Mouse (Mus musculus): ENCODE measurements around the gene Nrcam. TPM values are rescaled to one million over a fixed set of nuclear protein-coding genes. Genes with fewer than 3 reads are reported as not detected.

Nrcam gene
- total RNA-seq, 2 experiments from 2014 or later, result 0.15 TPM; not detected in 1

DNA sequence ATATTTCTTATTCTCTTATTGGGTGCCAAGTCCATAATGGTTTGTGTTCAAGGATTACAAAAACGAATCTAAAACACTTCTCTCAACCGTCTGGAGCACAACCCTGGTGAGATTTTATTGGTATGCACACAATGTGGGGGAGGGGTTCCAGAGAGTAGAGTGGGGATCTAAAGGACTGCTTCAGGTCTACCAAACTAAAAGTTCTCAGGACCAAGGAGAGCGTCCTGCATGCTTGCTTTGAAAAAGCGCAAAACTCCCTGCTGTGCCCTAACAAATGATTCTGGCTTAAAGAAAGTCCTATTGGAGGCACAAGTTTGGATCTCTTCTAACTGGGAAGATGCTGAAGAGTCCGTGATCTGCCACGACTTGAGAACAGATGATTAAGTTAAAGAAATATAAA is 96.4 kb downstream of the Nrcam start:
- ATAC-seq (replicated peaks; ENCODE audit: low FRiP score, poor library complexity, severe bottlenecking), result no peak

DNA sequence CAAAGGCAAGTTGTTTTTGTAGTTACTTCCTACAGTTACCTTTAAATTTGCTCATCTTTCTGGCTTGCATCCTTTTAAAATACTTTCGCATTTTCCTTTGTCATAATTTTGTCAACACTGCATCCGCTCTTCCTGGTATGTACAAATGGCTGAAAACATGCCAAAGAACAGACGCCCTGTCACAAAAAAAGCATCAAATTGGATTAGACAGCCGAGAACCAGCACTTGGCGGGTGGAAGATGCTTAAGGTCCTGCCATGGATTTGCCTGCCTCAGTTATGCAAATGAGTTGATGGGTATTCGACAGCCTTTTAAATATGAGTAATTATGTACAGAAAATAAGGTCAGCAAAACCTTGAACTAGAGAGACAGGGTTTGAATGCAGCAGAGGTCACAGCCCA is 101.7 kb downstream of the Nrcam start:
- no peak for ATAC-seq (replicated peaks; ENCODE audit: low FRiP score, poor library complexity, severe bottlenecking)

DNA sequence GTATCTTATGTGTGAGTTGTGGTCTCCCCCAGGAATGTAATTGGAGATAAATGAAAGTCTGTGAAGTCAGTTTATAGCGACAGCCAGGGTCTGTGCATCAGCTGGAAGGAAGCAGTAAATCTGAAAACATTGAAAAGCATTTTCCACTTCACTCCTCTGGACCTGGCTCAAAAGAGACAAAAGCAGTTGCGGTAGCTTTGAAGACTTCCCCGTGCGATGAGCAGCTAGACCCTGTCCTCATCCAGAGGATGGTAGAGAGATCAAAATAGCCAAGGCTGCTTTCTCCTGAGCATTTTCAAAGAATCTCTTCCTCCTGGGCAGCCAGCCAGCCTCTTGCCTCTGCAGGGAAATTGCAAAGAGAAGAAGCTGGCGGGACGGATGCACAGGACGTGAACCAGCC is 102.3 kb downstream of the Nrcam start:
- no peak for ATAC-seq (replicated peaks; ENCODE audit: low FRiP score, poor library complexity, severe bottlenecking)

DNA sequence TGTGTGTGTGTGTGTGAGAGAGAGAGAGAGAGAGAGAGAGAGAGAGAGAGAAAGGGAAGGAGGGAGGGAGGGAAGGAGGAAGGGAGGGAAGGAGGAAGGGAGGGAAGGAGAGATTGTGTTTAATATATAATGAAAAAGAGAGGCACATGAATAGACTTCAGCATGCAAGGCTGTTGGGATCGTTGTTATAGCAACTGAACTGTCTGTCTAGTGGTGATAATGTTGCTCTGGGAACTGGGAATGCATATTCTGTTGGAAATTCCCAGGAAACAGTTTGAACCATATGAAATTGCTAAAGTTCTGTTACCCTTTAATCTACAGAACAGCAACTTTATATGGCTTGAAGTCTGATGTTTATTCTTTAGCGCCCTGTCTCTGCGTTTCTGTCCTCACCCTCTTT is 104.0 kb downstream of the Nrcam start:
- no peak for ATAC-seq (replicated peaks; ENCODE audit: low FRiP score, poor library complexity, severe bottlenecking)

DNA sequence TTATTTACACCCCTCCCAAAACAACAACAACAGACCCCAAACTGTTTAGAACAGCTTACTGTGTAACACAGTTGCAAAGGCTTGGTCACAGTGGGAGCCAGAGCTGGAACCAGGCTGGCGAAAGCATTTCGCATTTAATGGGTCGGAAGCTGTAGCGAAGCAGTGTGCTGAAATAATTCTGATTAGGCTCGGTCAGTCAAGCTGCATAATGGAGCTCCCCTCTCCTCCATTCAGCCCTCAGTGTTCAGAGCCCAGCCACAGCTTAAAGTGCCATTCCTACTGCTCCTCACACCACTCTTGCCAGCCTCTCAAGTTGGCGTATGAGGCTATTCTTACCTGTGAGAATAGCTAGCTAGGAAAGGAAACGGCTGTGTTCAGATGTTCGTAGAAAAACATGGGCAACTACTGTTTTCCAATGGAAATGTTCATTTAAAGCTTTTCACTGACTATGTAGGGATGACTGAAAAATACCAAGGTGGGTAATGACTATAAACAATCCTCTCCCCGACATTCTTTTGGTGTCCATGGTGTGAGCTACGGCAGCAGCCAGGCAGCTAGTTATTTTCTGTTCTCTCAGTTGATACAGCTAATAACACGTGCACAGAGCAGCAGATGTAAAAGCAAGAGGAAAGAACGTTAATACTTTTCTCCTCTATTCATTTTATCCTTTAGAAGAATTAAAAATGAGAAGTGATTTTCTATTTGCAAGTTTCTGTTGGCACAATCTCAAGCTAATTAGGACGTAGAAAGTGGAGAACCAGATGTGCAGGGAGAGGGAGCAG is 108.6 kb downstream of the Nrcam start:
- ATAC-seq (replicated peaks; ENCODE audit: low FRiP score, poor library complexity, severe bottlenecking), result no peak

DNA sequence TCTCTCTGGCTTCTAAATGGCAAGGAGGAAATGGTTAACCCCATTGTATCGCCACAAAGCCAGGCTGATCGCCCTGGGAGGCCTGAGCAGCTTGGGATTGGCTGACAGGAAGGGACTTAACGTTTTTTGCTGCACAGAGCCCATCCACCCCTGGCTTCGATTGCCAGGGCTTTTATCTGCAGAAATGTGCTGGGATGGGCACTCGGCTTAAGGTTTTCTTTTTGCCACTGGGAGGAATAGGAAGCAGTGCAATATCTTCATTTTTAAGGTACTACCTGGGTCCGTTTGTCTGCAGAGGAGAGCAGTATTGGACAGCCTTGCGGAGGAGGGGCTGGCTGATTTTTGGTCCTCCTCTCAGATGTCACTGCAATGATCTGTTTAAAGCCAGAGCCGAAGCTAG is 110.2 kb downstream of the Nrcam start:
- ATAC-seq (replicated peaks; ENCODE audit: low FRiP score, poor library complexity, severe bottlenecking), result no peak

DNA sequence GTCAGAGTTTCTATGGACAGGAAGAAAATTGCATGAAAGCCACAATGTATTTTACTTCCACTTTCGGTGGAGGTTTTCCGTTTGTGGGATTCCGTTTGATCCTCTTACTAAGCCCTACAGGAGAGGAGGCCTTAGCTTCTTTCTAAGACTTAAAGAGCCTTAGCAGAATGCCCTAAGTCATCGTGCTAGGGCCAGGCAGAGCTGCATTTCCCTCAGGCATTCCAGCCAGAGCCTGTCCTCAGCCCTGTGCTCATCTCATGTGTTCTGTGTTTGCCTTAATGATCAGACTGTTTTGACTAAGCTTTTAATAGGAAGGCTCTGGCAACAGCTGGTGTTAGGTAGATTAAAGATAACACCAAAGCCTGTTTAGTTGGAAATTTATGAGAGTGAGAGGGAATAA is 111.5 kb downstream of the Nrcam start:
- no peak for ATAC-seq (replicated peaks; ENCODE audit: low FRiP score, poor library complexity, severe bottlenecking)

DNA sequence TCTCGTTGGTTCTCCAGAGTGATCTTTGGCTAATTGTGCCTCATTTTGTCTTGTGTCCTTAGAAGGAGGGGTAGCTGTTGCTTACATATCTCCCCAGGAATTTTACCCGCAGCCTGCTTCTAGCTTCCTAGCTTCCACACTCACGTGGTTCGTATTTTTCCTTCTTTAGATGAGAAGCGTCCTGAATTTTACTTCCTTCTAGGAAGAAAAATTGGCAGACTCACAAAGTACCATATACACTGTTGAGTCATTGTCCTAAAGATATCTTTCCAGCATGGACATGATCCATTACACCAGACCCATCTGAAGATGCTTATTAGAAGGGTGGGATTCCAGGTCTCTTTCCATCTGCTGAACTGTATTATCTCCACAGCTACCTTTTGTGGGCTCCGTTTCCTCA is 122.2 kb downstream of the Nrcam start:
- no peak for ATAC-seq (replicated peaks; ENCODE audit: low FRiP score, poor library complexity, severe bottlenecking)

DNA sequence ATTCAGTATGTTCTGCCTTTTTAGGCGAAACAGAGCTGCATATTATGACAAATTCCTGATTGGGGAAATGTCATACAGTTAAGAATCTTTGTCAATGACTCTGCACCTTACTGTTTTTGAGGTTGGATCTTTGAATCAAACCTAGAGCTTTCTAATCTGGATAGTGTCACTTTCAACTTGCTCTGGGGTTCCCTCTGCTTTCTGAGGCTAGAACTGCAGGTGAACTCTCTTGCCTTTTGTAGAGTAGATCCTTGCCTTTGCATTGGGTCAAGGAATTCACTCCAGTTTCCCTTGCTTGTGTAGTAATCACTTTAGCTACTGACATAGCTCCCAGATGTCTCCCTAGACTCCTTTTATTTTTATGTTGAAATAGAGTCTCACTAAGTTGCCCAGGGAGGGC is 123.1 kb downstream of the Nrcam start:
- ATAC-seq (replicated peaks; ENCODE audit: low FRiP score, poor library complexity, severe bottlenecking), result no peak

DNA sequence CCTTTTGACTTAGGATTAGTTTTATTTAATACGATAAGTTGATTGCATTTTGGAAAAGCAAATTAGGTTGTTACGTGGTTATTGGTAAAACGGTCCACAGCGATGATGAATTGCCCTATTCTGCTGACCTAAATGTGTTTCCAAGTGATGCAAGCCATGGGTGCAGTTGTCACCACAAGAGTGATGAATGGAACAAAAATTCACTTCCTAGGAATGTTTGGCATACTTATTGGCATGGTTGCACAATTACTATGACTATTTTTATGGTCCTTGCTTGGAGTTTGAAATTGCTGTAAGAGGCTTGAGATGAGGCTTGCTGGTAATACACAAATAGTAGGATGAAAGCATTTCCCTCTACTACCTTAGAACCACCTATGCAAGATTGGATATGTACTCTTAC is 125.1 kb downstream of the Nrcam start:
- no peak for ATAC-seq (replicated peaks; ENCODE audit: low FRiP score, poor library complexity, severe bottlenecking)

DNA sequence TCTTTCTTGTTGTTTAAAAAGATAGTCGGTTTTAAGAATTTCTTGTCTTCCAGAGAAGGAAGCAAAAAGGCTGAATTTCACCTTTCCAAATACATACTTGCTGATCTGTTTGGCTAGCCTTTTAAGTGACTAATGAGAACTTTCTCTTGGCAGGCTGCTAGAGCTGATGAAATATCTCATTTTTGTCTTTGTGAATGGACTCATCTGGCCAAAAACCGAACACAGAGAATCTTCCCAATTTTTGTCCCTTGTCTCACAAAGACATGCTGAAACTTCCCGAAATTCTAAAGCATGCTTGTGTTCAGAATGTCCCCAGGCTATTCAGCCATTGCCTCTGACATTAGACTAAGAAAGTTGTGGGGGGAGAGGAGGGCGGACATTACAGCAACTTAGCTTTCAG is 129.3 kb downstream of the Nrcam start:
- no peak for ATAC-seq (replicated peaks; ENCODE audit: low FRiP score, poor library complexity, severe bottlenecking)

DNA sequence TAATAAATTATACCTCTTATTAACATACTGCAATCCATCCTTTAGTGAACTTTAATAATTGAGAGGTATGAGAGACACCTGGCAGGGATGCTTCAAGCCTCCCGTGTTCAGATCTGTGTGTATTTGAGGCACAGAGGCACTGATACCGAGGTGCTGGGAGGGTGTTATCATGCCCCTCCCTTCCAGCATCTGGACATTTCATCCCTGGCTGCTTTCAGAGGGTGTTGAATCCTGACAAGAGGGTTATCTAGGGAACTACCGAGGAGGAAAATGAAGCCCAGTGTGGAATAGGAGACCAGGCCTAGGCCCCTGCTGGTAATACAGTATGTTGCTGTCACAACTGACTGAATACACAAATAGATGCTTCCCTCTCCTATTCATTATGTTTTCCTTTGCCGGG is 133.8 kb downstream of the Nrcam start:
- no peak for ATAC-seq (replicated peaks; ENCODE audit: low FRiP score, poor library complexity, severe bottlenecking)

DNA sequence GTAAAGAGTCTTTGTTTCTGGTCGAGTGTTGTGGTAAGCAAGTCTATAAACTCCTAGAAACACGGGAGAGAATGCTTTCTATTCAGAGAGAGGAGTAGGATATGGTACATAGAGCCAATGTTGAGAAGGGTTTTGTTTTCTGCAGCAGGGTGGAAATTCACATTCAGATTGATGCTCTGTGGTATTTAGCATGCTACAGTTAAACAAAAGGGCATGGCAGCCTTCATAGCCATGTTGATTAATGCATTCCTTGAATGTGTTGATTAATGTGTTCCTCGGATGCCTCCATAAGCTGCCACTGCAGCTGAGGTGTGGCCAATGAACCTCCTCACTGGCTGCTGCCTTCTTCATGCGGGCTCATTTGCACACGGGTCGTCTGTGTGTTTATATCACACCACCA is 134.3 kb downstream of the Nrcam start:
- no peak for ATAC-seq (replicated peaks; ENCODE audit: low FRiP score, poor library complexity, severe bottlenecking)

DNA sequence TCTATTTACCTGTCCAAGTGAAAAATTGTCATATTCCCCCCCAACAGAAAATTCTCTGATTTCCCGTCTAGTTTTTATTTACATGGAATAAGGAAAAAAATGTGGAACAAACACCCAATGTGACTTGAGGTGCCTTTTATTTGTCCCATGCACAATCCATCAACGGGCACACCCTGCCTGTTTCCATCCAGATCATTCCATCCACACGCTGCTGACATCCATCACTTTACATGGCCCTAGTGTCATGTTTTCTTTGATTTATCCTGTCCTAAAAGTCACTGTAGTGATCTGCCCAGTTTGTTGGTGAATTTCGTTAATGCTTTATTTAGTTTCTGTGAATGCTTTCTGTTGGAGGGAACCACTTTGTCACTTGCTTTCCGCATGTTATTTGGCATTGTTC is 142.4 kb downstream of the Nrcam start:
- ATAC-seq (replicated peaks; ENCODE audit: low FRiP score, poor library complexity, severe bottlenecking), result no peak

DNA sequence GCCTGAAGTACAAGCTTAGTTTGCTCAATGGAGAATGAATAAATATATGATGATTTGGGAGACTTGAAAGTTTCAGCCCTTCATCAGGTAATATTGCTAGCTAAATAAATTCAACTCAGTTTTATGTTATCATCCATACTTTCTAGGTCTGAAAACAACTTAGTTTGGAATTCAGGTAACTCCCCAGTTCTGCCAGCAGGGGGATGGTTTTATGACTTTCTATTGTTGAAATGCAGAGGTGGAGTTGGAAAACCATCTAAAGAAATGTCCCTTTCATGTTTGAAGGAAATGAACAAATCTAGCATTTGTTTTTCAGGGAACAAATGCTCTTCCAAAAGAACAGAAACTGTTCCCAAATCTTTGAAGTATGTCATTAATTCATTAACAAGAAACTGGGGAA is 146.7 kb downstream of the Nrcam start:
- no peak for ATAC-seq (replicated peaks; ENCODE audit: low FRiP score, poor library complexity, severe bottlenecking)

DNA sequence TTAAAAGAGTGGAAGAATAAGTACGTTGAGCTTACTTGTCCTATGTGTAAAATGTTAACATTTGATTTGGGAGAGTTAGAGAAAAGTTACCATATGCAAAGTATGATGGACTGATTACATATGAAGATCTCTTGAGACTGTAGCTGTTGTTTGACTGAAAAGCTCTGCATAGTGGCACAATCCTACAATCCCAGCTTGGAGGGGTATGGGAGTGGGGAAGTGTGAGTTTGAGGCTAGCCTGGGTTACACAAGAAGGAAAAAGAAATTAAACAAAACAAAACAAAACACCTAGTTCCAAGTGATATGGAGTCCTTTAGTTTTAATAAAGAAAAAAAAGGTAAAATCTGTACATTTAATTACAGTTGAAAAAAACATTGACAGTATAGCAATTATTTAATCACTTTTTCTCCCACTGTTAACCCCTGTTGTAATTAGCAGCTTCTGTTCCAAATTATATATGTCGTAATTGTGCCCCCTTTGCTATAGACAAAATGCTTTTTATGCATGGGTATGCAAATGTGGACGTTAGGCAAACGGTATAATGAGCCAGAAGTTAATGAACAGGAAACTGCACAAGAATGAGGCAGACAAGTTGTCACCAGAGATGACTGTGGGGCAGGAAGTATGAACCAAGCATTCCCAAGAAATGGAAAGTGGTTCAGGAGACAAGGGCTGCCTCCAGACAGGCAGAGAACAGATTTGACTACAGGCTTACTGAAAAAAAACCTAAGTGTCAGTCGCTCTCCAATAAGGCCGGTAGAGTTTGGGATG is 150.8 kb downstream of the Nrcam start:
- no peak for ATAC-seq (replicated peaks; ENCODE audit: low FRiP score, poor library complexity, severe bottlenecking)

DNA sequence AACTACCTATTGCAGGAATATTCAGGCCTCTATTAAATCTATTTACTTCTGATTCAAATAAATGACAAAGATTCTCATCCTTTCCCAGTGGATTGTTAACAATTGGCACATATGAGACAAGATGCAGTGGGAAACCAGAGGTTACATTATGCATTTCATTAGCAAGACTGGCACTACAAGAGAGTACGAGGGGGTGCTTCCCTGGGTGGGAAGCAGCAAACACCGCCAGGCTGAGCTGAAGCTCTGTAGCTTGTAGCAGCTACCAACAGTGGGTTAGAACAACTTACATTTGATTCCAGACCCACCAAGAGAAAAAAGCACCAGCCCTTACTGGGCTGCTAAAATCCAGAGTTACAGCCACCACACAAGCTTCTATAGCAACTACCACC is 151.3 kb downstream of the Nrcam start:
- no peak for ATAC-seq (replicated peaks; ENCODE audit: low FRiP score, poor library complexity, severe bottlenecking)

DNA sequence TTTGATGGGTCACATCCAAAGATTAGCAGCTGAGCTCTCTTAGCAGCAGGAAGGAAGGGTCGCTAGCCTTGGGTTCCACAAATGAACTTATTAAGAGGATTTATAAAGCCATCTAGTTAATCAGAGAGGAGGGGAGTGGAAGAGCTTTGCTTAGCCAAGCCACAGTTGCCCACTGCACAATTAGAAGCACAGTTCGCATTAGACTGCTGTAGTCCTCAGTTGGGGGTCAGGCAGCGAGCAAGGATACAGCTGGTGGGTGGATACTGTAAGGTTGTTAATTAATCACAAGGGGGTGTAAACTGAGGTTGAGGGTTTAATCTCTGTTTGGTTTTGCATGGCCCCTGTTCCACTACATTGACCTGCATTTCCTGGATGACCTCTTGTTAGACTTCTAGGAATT is 152.7 kb downstream of the Nrcam start:
- no peak for ATAC-seq (replicated peaks; ENCODE audit: low FRiP score, poor library complexity, severe bottlenecking)

DNA sequence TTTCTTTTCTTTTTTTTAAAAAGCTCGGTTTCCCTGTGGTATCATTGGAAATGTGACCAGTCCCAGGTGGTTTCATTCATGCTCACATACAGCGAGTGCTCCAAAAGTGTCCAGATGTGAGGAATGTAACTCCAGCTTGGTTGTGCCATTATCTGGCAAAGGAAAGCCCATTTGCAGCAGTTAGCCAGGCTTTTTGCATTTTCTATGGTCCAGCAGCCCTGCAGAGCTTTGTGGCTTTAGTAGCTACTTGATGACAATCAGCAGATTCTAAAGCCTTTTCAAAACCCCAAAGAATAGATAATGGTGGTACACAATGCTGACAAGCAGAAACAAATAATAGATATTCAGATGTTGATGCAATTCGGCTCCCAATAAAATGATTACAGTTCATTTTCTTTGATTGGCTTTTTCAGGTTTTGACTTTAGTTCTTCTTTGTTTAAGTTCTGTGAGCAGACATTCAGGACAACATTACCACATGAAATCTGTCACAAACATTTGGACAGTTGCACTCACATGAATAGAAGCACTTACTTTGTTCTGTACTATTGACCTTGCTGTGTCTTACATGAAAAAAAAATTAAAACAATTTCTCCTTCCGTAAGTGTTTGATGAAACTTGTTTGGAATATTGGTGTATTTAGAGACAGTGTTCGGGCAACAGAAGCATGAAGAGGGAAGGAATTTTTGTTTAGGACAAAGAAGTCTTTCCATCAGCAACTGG is 164.2 kb downstream of the Nrcam start:
- no peak for ATAC-seq (replicated peaks; ENCODE audit: low FRiP score, poor library complexity, severe bottlenecking)

DNA sequence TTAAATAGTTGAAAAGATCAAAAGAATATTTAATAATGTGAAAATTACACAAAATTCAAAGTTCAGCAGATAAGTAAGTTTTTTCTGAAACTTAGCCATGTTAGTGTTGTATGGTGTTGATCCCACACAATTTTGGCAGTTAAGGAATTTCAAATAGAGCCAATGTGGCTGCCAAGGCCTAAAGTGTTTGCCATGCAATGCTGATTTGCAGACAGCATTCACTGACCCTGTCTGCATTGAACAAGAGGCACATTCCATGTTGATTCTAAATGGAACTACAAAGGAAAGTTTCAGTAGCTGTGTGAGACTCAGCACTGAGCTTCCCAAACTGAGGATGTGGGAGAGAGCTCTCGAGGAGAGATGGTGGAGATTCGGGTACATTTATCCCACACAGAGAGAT is 169.1 kb downstream of the Nrcam start:
- no peak for ATAC-seq (replicated peaks; ENCODE audit: low FRiP score, poor library complexity, severe bottlenecking)

DNA sequence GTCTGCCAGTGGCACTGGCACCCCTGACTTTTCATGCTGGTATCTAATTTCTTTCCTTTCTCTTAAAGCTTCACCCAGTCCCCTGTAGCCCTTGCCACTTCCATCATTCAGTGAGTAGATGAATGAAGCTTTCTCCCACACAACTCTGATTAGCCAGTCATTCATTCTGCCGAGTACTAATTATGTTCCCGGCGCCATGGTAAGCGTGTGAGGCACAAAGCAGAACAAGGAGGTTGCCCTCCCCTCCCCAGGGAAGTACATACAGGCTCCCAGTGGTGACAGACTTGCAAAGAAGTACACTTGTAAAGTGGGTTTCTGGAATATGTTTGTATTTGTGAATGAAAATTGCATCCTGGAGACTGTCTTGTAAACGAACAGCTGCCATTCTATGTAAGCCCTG is 170.2 kb downstream of the Nrcam start:
- no peak for ATAC-seq (replicated peaks; ENCODE audit: low FRiP score, poor library complexity, severe bottlenecking)

All from erythroid progenitor cell, adult 5-6 weeks (primary cell).